Mouse (Mus musculus): ENCODE results near the gene Rpa1. TPM values are rescaled to one million over a fixed set of nuclear protein-coding genes. Genes with fewer than 3 reads are reported as not detected.

Gene Rpa1
- polyA plus RNA-seq, 1 experiment from 2014 or later, result 130 TPM

DNA sequence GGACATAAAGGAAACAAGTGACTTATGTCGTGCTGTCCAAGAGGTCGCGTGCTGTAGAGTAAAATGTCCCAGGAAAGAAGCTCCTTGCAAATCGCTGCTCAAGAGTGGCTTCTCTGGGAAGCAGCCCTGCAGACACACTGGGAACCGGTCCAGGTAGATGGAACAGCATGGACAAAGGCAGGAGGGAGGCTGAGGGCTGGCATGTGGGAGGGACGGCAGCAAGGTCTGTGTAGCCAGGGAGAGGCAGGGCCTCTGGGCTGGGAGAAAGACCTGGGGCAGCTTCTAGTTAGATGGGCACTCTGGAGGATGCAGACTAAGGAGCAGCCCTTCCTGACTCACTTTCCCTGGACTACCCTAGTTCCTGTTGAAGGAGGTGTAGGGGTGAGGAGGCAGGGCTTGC, 88.7 kb downstream of the Rpa1 start:
- H3K9ac ChIP-seq, result no peak overlapping the region; the same call in 1 of the 2 replicates
- no peaks in the 10 kb centered on the region for H3K9me3 ChIP-seq
- H3K27me3 ChIP-seq, result no peaks in the 10 kb centered on the region
- no peak overlapping the region for H3K4me2 ChIP-seq (replicated peaks)
- H3K4me3 ChIP-seq, result no peak overlapping the region
- H3K36me3 ChIP-seq, result no peaks in the 10 kb centered on the region
- ATAC-seq (ENCODE audit: low FRiP score, low read depth), result no peak
- peaks cover 28% of the 10 kb centered on the region for H3K4me1 ChIP-seq
- no peak overlapping the region for H3K27ac ChIP-seq
- 73% methylated on average over 6 of the region's 6 CpGs for WGBS

DNA sequence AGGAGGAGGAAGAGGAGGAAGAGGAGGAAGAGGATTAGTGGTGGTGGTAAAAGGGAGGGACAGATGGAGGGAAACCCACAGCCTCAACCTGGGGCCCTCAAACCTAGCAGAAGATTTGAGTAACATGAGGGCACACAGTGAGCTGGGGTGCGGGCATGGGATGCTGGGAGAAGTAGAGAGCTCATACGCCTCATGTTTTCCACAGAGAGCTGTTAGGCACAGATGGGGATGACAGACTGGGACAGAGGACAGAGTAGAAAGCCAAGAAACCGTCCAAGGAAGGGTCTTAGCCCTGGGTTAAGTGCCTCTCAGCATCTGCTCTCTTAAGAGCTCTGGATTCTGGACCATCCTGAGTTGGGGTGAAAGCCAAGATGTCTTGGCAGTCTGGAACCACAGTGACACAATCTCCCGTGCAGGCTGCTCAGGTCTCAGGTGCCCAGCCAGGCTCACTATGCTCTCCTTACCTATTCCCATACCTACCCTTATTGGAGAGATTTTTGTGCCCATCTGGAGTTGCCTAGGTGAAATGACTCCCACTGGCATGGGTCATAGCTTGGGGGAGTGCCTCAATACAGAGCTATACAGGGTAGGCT, 91.0 kb downstream of the Rpa1 start:
- Histone ChIP-seq H3K4me3 (no peak overlapping the region), H3K4me2 (replicated peaks) (no peak overlapping the region), H3K4me1 (peaks cover 10% of the 10 kb centered on the region), H3K27me3 (no peaks in the 10 kb centered on the region), H3K27ac (no peak overlapping the region), H3K9ac (no peak overlapping the region), H3K36me3 (no peaks in the 10 kb centered on the region), H3K9me3 (no peaks in the 10 kb centered on the region)
- WGBS, result 81% methylated on average over 4 of the region's 4 CpGs
- no peak for ATAC-seq (ENCODE audit: low FRiP score, low read depth)

DNA sequence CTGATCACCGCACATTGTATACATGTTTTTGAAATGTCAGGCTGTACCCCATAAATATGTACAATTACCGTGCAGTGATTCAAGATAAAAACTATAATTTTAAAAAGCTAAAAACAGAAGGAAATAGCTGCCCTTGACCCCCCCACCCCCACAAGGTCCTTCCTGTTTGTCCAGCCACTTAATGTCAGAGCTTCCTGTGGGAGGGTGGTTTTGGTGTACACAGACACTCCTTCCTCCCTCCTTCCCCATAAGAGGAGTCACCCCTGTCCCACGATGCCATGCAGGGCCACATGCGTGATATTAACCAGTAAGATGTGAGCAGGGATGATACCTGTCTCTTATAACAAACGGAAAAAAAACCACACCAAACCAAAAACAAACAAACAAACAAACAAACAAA, 92.8 kb downstream of the Rpa1 start:
- H3K27me3 ChIP-seq, result no peaks in the 10 kb centered on the region
- no peaks in the 10 kb centered on the region for H3K9me3 ChIP-seq
- no peak overlapping the region for H3K9ac ChIP-seq
- 80% methylated on average over 5 of the region's 5 CpGs for WGBS
- H3K4me3 ChIP-seq, result no peak overlapping the region
- H3K27ac ChIP-seq, result no peak overlapping the region
- ATAC-seq (ENCODE audit: low FRiP score, low read depth), result no peak
- H3K4me1 ChIP-seq, result peaks cover 8% of the 10 kb centered on the region
- H3K4me2 ChIP-seq (replicated peaks), result no peak overlapping the region
- no peaks in the 10 kb centered on the region for H3K36me3 ChIP-seq

DNA sequence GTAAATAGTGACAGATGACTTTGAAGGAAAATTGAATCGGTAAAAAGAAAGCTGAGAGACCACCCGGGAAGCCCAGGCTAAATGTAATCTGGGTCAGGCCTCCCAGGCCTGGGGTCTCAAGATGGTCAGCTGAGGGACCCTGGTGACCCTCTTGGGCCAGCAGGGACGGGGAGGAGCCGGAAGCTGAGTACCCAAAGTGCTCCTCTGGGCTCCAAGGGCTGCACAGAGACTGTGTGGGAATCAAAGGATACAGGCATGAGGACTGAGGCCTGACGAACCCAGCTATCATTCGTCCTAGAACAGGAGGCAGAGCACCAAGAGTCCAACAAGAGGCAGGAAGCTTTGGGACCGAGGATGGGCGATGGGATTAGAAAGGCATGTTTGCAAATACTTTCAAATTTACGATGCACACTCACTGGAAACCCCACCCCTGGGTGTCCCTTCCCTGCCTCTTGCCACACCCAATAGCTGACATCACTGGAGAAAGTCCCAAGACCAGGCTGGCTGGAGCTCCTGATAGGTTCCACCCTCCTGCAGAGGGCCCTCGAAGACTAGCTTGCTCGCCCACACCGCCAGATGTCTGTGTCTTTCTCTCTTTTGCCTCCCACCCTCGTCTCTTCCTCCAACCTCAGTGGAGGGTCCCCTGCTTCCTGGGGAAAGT, 93.7 kb downstream of the Rpa1 start:
- Histone ChIP-seq H3K4me1 (peaks cover 8% of the 10 kb centered on the region), H3K4me3 (no peak overlapping the region), H3K27ac (0 out of 2 replicates have a peak overlapping the region, but pooled peaks have one; percentile 16), H3K9me3 (no peaks in the 10 kb centered on the region), H3K36me3 (no peaks in the 10 kb centered on the region), H3K27me3 (no peaks in the 10 kb centered on the region), H3K4me2 (replicated peaks) (no peak overlapping the region), H3K9ac (no peak overlapping the region)
- ATAC-seq (ENCODE audit: low FRiP score, low read depth), result peak; percentile 24; the same call in 1 of the 2 replicates
- 54% methylated on average over 13 of the region's 13 CpGs for WGBS

DNA sequence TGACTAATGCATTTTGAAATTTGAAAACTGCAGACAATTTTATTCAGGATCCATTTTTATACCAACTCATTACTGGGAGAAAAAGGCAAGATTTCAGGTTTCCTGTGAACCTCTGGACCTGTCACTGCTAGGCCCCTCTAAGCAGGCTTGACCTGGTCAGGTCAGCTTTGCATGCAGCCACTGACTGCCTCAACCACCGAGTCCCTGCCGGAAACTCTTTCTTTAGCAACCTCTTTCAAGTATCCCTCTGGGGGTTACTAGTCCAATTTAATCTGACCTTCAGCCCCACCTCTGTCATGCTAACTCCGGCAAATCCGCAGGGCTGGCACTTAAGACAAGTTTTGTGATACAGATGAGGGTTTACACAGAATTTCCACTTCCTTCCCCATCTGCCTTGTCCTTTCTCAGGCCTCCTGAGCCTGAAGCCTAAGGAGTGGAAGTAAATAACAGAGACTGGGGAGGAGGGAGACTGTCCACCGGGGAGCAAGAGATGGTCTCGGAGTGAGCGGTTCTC, 96.5 kb downstream of the Rpa1 start:
- H3K9ac ChIP-seq, result no peak overlapping the region
- no peak overlapping the region for H3K27ac ChIP-seq

DNA sequence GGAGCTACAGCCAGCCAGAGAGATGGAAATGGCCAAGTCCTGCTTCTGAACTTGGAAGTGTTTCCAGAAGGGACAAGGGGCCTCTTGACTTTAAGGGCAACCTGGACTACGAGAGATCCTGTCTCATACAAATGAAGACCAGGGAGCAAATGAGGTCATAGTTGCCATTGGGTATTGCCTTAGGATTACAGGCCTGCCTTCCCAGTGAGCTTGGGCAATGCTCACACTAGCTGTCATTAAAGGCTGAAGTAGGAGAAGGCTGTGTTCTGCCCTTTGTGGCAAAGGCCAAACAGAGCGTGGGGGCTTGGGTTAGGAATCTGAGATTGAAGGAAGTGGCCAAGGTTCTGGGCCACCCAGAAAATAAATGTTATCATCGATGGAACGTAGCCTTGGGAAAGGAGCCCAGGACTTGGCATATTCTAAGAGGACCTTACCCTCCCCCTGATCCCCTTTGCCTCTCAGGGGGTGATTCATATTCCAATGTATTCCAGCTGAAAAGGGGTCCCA, 97.1 kb downstream of the Rpa1 start:
- Histone ChIP-seq H3K4me1 (peaks cover 24% of the 10 kb centered on the region), H3K27me3 (no peaks in the 10 kb centered on the region), H3K9me3 (no peaks in the 10 kb centered on the region), H3K9ac (no peak overlapping the region), H3K27ac (no peak overlapping the region), H3K4me2 (replicated peaks) (no peak overlapping the region), H3K4me3 (no peak overlapping the region), H3K36me3 (no peaks in the 10 kb centered on the region)
- 83% methylated on average over 4 of the region's 4 CpGs for WGBS
- no peak for ATAC-seq (ENCODE audit: low FRiP score, low read depth)

More for the DNA sequence above, 96.5 kb downstream of the Rpa1 start:
- Histone ChIP-seq H3K4me3 (no peak overlapping the region), H3K4me2 (replicated peaks) (no peak overlapping the region), H3K27me3 (no peaks in the 10 kb centered on the region), H3K9me3 (no peaks in the 10 kb centered on the region), H3K4me1 (peaks cover 18% of the 10 kb centered on the region), H3K36me3 (no peaks in the 10 kb centered on the region)
- no peak for ATAC-seq (ENCODE audit: low FRiP score, low read depth)
- WGBS, result 52% methylated on average over 7 of the region's 7 CpGs

DNA sequence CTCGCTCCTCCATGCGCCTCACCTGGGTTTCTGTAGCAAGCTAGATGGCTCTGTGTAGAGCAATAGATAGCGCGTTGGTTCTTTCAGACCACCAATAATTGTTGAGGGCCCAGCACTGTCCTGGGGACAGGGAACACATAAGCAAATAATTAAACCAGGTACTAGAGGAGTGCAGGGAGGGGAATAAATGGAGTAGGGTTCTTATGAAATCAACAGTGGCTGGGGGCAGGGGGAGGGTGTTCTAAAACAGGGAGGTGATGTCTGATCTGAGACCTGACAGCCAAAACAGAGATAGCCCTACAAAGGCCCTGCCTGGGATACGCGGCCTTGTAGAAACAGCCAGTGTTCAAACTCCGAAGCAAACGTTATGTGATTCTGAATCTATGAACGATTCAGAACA, 98.5 kb downstream of the Rpa1 start:
- ATAC-seq (ENCODE audit: low FRiP score, low read depth), result no peak
- H3K9me3 ChIP-seq, result no peaks in the 10 kb centered on the region

More for the DNA sequence above, 98.5 kb downstream of the Rpa1 start:
- H3K9ac ChIP-seq, result no peak overlapping the region
- no peak overlapping the region for H3K27ac ChIP-seq
- H3K4me3 ChIP-seq, result no peak overlapping the region
- no peaks in the 10 kb centered on the region for H3K36me3 ChIP-seq
- H3K4me2 ChIP-seq (replicated peaks), result no peak overlapping the region
- H3K4me1 ChIP-seq, result peaks cover 36% of the 10 kb centered on the region
- WGBS, result 82% methylated on average over 9 of the region's 9 CpGs
- no peaks in the 10 kb centered on the region for H3K27me3 ChIP-seq

Small RNA genes within 50 kb of the gene (microRNA-seq; reads per million reads assigned to microRNA genes)
- not detected for gene Gm47300

Other genes starting within 250 kb of the Rpa1 start
- 28.2 and 29.3 TPM in 2 replicates for gene Hic1, start 178.8 kb downstream of the Rpa1 start, polyA plus RNA-seq (2015; fragmentation: Nextera tagmentation; extraction: Ambion mirVana)
- 27.8 and 29.5 TPM in 2 replicates for gene Ovca2, start 169.5 kb downstream of the Rpa1 start, polyA plus RNA-seq (2015; fragmentation: Nextera tagmentation; extraction: Ambion mirVana)
- 23.9 and 24.9 TPM in 2 replicates for gene Dph1, start 157.1 kb downstream of the Rpa1 start, polyA plus RNA-seq (2015; fragmentation: Nextera tagmentation; extraction: Ambion mirVana)
- gene Rtn4rl1, start 154.5 kb downstream of the Rpa1 start, polyA plus RNA-seq (2015; fragmentation: Nextera tagmentation; extraction: Ambion mirVana), result 2.3 and 3.1 TPM in 2 replicates
- 16.9 and 20.1 TPM in 2 replicates for gene Smyd4, start 109 bp upstream of the Rpa1 start, polyA plus RNA-seq (2015; fragmentation: Nextera tagmentation; extraction: Ambion mirVana)
- 227 and 235 TPM in 2 replicates for gene Serpinf1, start 74.4 kb upstream of the Rpa1 start, polyA plus RNA-seq (2015; fragmentation: Nextera tagmentation; extraction: Ambion mirVana)
- 0.14 and 1.3 TPM in 2 replicates for gene Serpinf2, start 91.3 kb upstream of the Rpa1 start, polyA plus RNA-seq (2015; fragmentation: Nextera tagmentation; extraction: Ambion mirVana)
- 5.8 and 5.9 TPM in 2 replicates for gene Wdr81, start 106.4 kb upstream of the Rpa1 start, polyA plus RNA-seq (2015; fragmentation: Nextera tagmentation; extraction: Ambion mirVana)
- gene Tlcd2, start 113.4 kb upstream of the Rpa1 start, polyA plus RNA-seq (2015; fragmentation: Nextera tagmentation; extraction: Ambion mirVana), result 26.4 and 26.9 TPM in 2 replicates
- gene Prpf8, start 138.5 kb upstream of the Rpa1 start, polyA plus RNA-seq (2015; fragmentation: Nextera tagmentation; extraction: Ambion mirVana), result 60.8 and 63.0 TPM in 2 replicates
- gene Rilp, start 161.8 kb upstream of the Rpa1 start, polyA plus RNA-seq (2015; fragmentation: Nextera tagmentation; extraction: Ambion mirVana), result 0.34 and 0.66 TPM in 2 replicates
- 6.0 and 6.6 TPM in 2 replicates for gene Scarf1, start 165.2 kb upstream of the Rpa1 start, polyA plus RNA-seq (2015; fragmentation: Nextera tagmentation; extraction: Ambion mirVana)
- gene Slc43a2, start 183.4 kb upstream of the Rpa1 start, polyA plus RNA-seq (2015; fragmentation: Nextera tagmentation; extraction: Ambion mirVana), result 4.8 TPM in 2 replicates
- gene Pitpna, start 239.8 kb upstream of the Rpa1 start, polyA plus RNA-seq (2015; fragmentation: Nextera tagmentation; extraction: Ambion mirVana), result 60.9 and 62.5 TPM in 2 replicates